Mouse (Mus musculus): ENCODE data around the gene Hes7. TPM values are rescaled to one million over a fixed set of nuclear protein-coding genes. Genes with fewer than 3 reads are reported as not detected.
"Not testable (repeated sequence)": the region's sequence is repeated elsewhere in the genome, so short reads cannot be mapped to it uniquely, and the experiment has no call there.

Gene Hes7
- polyA plus RNA-seq, 1 experiment from 2014 or later: 0.19 TPM

- ATAC-seq (ENCODE audit: low FRiP score) (no peak), DNase-seq (ENCODE audit: low spot score) (no peak)
- Histone ChIP-seq H3K27ac (ENCODE audit: low read depth, low read length) (no peak overlapping the region), H3K9me3 (ENCODE audit: control insufficient read depth, low read length) (no peaks in the 10 kb centered on the region), H3K4me1 (replicated peaks; ENCODE audit: control insufficient read depth, insufficient read depth, low read length) (peaks cover 17% of the 10 kb centered on the region), H3K9ac (ENCODE audit: low read depth, low read length) (no peak overlapping the region), H3K4me3 (ENCODE audit: low read depth, low read length) (no peak overlapping the region), H3K27me3 (ENCODE audit: control insufficient read depth, insufficient read depth, low read length) (no peaks in the 10 kb centered on the region), H3K4me2 (replicated peaks; ENCODE audit: low read depth, low read length) (no peak overlapping the region), H3K36me3 (ENCODE audit: control insufficient read depth, insufficient read depth, low read length) (0 out of 2 replicates have a peak, but pooled peaks cover 3% of the 10 kb centered on the region)
- WGBS: 69% methylated on average over 7 of the region's 7 CpGs
Measured at GRCm38 (mm10) chr11:69091566-69092385, 28.4 kb upstream of the Hes7 start.

GRCm38 (mm10) chr11:69092386-69092751 lies 27.8 kb upstream of the Hes7 start:
- 0% methylated on average over 3 of the region's 3 CpGs for WGBS
- ATAC-seq (ENCODE audit: low FRiP score): no peak
- H3K4me3 ChIP-seq (ENCODE audit: low read depth, low read length): no peak overlapping the region

GRCm38 (mm10) chr11:69092871-69093270 lies 27.3 kb upstream of the Hes7 start:
- Histone ChIP-seq H3K36me3 (ENCODE audit: control insufficient read depth, insufficient read depth, low read length) (0 out of 2 replicates have a peak, but pooled peaks cover 3% of the 10 kb centered on the region), H3K4me3 (ENCODE audit: low read depth, low read length) (no peak overlapping the region), H3K4me1 (replicated peaks; ENCODE audit: control insufficient read depth, insufficient read depth, low read length) (peaks cover 24% of the 10 kb centered on the region), H3K27me3 (ENCODE audit: control insufficient read depth, insufficient read depth, low read length) (no peaks in the 10 kb centered on the region), H3K27ac (ENCODE audit: low read depth, low read length) (no peak overlapping the region), H3K9me3 (ENCODE audit: control insufficient read depth, low read length) (no peaks in the 10 kb centered on the region), H3K4me2 (replicated peaks; ENCODE audit: low read depth, low read length) (no peak overlapping the region), H3K9ac (ENCODE audit: low read depth, low read length) (no peak overlapping the region)
- ATAC-seq (ENCODE audit: low FRiP score) (no peak), DNase-seq (ENCODE audit: low spot score) (no peak)
- 88% methylated on average over 4 of the region's 4 CpGs for WGBS

More at GRCm38 (mm10) chr11:69092386-69092751, 27.8 kb upstream of the Hes7 start:
- H3K27ac ChIP-seq (ENCODE audit: low read depth, low read length): no peak overlapping the region
- 0 out of 2 replicates have a peak, but pooled peaks cover 3% of the 10 kb centered on the region for H3K36me3 ChIP-seq (ENCODE audit: control insufficient read depth, insufficient read depth, low read length)
- H3K4me2 ChIP-seq (replicated peaks; ENCODE audit: low read depth, low read length): no peak overlapping the region
- H3K9me3 ChIP-seq (ENCODE audit: control insufficient read depth, low read length): no peaks in the 10 kb centered on the region
- H3K9ac ChIP-seq (ENCODE audit: low read depth, low read length): no peak overlapping the region
- H3K27me3 ChIP-seq (ENCODE audit: control insufficient read depth, insufficient read depth, low read length): no peaks in the 10 kb centered on the region
- peak; percentile 90 for DNase-seq (ENCODE audit: low spot score)
- H3K4me1 ChIP-seq (replicated peaks; ENCODE audit: control insufficient read depth, insufficient read depth, low read length): peaks cover 22% of the 10 kb centered on the region

GRCm38 (mm10) chr11:69093856-69094255 lies 26.3 kb upstream of the Hes7 start:
- peaks cover 32% of the 10 kb centered on the region for H3K4me1 ChIP-seq (replicated peaks; ENCODE audit: control insufficient read depth, insufficient read depth, low read length)

GRCm38 (mm10) chr11:69094697-69095429 lies 25.3 kb upstream of the Hes7 start, which contains the start of gene Per1:
Per1 (plus strand) TSS chr11:69095217.
- H3K27me3 ChIP-seq (ENCODE audit: control insufficient read depth, insufficient read depth, low read length): no peaks in the 10 kb centered on the region
- 0 out of 2 replicates have a peak, but pooled peaks cover 3% of the 10 kb centered on the region for H3K36me3 ChIP-seq (ENCODE audit: control insufficient read depth, insufficient read depth, low read length)
- ATAC-seq (ENCODE audit: low FRiP score) (peak; percentile 95), DNase-seq (ENCODE audit: low spot score) (peak; percentile 98)
- peak within 1 kb of the TSS; percentile 34 for H3K4me3 ChIP-seq (ENCODE audit: low read depth, low read length)
- H3K4me2 ChIP-seq (replicated peaks; ENCODE audit: low read depth, low read length): peak within 1 kb of the TSS; percentile 80
- peak within 1 kb of the TSS; percentile 31; the same call in 1 of the 2 replicates for H3K9ac ChIP-seq (ENCODE audit: low read depth, low read length)
- WGBS: under 1% methylated on average over 37 of the region's 37 CpGs
- peaks cover 30% of the 10 kb centered on the region for H3K4me1 ChIP-seq (replicated peaks; ENCODE audit: control insufficient read depth, insufficient read depth, low read length)
- no peaks in the 10 kb centered on the region for H3K9me3 ChIP-seq (ENCODE audit: control insufficient read depth, low read length)
- H3K27ac ChIP-seq (ENCODE audit: low read depth, low read length): 0 out of 2 replicates have a peak within 1 kb of the TSS, but pooled peaks have one; percentile 17

More at GRCm38 (mm10) chr11:69093856-69094255, 26.3 kb upstream of the Hes7 start:
- not testable (repeated sequence) for H3K36me3 ChIP-seq (ENCODE audit: control insufficient read depth, insufficient read depth, low read length); H3K4me2 ChIP-seq (replicated peaks; ENCODE audit: low read depth, low read length); DNase-seq (ENCODE audit: low spot score); ATAC-seq (ENCODE audit: low FRiP score); H3K27me3 ChIP-seq (ENCODE audit: control insufficient read depth, insufficient read depth, low read length); H3K4me3 ChIP-seq (ENCODE audit: low read depth, low read length); H3K9ac ChIP-seq (ENCODE audit: low read depth, low read length); H3K27ac ChIP-seq (ENCODE audit: low read depth, low read length); H3K9me3 ChIP-seq (ENCODE audit: control insufficient read depth, low read length)
- 87% methylated on average over 7 of the region's 7 CpGs for WGBS

- Histone ChIP-seq H3K27ac (ENCODE audit: low read depth, low read length) (0 out of 2 replicates have a peak overlapping the region, but pooled peaks have one; percentile 17), H3K4me2 (replicated peaks; ENCODE audit: low read depth, low read length) (peak overlapping the region; percentile 80), H3K27me3 (ENCODE audit: control insufficient read depth, insufficient read depth, low read length) (no peaks in the 10 kb centered on the region), H3K9ac (ENCODE audit: low read depth, low read length) (peak overlapping the region; percentile 31; the same call in 1 of the 2 replicates), H3K4me3 (ENCODE audit: low read depth, low read length) (peak overlapping the region; percentile 34), H3K4me1 (replicated peaks; ENCODE audit: control insufficient read depth, insufficient read depth, low read length) (peaks cover 32% of the 10 kb centered on the region), H3K9me3 (ENCODE audit: control insufficient read depth, low read length) (no peaks in the 10 kb centered on the region), H3K36me3 (ENCODE audit: control insufficient read depth, insufficient read depth, low read length) (0 out of 2 replicates have a peak, but pooled peaks cover 3% of the 10 kb centered on the region)
- ATAC-seq (ENCODE audit: low FRiP score) (no peak), DNase-seq (ENCODE audit: low spot score) (peak; percentile 35)
- WGBS: 6% methylated on average over 27 of the region's 27 CpGs
Measured at GRCm38 (mm10) chr11:69095511-69096231, 24.5 kb upstream of the Hes7 start.

- Histone ChIP-seq H3K27ac (ENCODE audit: low read depth, low read length) (0 out of 2 replicates have a peak overlapping the region, but pooled peaks have one; percentile 31), H3K4me3 (ENCODE audit: low read depth, low read length) (peak overlapping the region; percentile 22; the same call in 1 of the 2 replicates), H3K27me3 (ENCODE audit: control insufficient read depth, insufficient read depth, low read length) (no peaks in the 10 kb centered on the region), H3K4me1 (replicated peaks; ENCODE audit: control insufficient read depth, insufficient read depth, low read length) (peaks cover 32% of the 10 kb centered on the region), H3K4me2 (replicated peaks; ENCODE audit: low read depth, low read length) (peak overlapping the region; percentile 80), H3K9me3 (ENCODE audit: control insufficient read depth, low read length) (no peaks in the 10 kb centered on the region), H3K36me3 (ENCODE audit: control insufficient read depth, insufficient read depth, low read length) (0 out of 2 replicates have a peak, but pooled peaks cover 3% of the 10 kb centered on the region), H3K9ac (ENCODE audit: low read depth, low read length) (peak overlapping the region; percentile 35)
- no peak for DNase-seq (ENCODE audit: low spot score)
- ATAC-seq (ENCODE audit: low FRiP score): no peak
- WGBS: 19% methylated on average over 9 of the region's 9 CpGs
Measured at GRCm38 (mm10) chr11:69096360-69096986, 23.7 kb upstream of the Hes7 start.
